Mouse (Mus musculus): ENCODE data around the gene Sytl1.

Gene Sytl1

GRCm38 (mm10) chr4:133263756-133264155 lies 843 bp upstream of the Sytl1 start:
- Histone ChIP-seq H3K4me3 (replicated peaks; ENCODE audit: low read length) (no peak overlapping the region), H3K9me3 (ENCODE audit: low read length) (no peaks in the 10 kb centered on the region), H3K36me3 (ENCODE audit: insufficient read depth, low read length) (peaks cover 42% of the 10 kb centered on the region), H3K27me3 (ENCODE audit: insufficient read depth, low read length) (peaks cover 7% of the 10 kb centered on the region), H3K4me1 (replicated peaks; ENCODE audit: low read depth, low read length) (peaks cover 42% of the 10 kb centered on the region)
- TF ChIP-seq POU5F1 (IDR thresholded peaks at IDR 0.05; ENCODE audit: borderline replicate concordance, low read length) (no peak), CTCF (conservative IDR thresholded peaks at IDR 0.05; ENCODE audit: low read length) (no peak), NANOG (IDR thresholded peaks at IDR 0.05; ENCODE audit: borderline replicate concordance, low read length) (no peak)

DNA sequence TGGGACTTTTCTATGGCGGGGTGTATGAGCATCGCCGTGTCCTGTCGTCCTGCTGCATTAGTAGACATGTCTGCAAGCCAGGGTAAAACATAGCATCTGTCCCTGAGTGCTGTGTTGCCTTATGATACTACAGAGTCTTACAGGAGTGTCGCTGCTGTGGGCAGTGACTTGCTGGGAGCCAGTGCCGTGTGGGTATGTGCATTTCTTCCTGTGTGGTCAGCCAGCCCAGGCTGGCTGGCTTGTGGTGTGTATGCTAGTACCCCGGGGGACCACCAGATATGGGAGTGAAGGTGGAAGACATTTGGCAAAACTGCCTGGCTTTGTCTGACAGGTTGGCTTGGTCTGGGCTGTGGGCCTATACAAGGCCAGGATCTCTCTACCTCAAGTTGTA lies 543 bp downstream of the Sytl1 start:
- TF ChIP-seq NANOG (IDR thresholded peaks at IDR 0.05; ENCODE audit: borderline replicate concordance, low read length) (no peak), POU5F1 (IDR thresholded peaks at IDR 0.05; ENCODE audit: borderline replicate concordance, low read length) (no peak), CTCF (conservative IDR thresholded peaks at IDR 0.05; ENCODE audit: low read length) (no peak)

DNA sequence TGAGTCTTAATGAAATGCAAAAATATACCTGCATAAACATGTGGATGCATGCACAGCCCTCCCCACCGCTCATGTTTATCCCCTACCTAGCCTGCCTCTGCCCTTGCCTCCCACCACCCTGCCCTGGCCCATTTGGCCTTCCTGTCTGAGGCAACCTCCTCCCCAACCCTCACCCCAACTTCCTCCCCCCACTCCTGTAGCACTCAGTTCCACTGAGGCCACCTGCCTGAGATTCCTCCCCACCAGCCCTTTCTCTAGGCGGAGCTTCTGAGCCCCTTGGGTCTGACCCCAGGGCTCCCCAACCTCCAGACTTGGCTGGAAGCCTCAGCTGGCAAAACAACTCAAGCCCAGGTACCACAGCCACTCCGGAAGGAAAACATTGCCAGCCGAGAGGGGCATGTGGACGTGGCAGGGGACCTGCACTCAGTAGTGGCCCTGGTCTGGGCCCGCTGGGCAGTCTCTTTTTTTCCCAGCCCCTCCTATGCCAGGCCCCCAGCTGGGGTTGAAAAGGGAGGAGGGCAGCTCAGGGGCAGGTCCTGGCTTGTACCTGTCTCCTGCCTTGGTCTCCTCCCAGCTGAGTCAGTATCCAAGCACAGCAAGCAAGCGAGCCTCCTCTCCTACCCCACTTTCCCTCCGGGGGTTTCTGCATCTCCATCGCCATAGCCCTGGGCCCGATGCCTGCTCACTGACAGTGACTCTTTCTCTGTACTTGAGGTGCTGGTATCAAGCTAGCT lies 1.1 kb downstream of the Sytl1 start:
- no peaks in the 10 kb centered on the region for H3K9me3 ChIP-seq (ENCODE audit: low read length)
- H3K36me3 ChIP-seq (ENCODE audit: insufficient read depth, low read length), result peaks cover 22% of the 10 kb centered on the region
- peak overlapping the region; percentile 57 for H3K4me3 ChIP-seq (replicated peaks; ENCODE audit: low read length)
- peaks cover 14% of the 10 kb centered on the region for H3K27me3 ChIP-seq (ENCODE audit: insufficient read depth, low read length)
- TF ChIP-seq POU5F1 (IDR thresholded peaks at IDR 0.05; ENCODE audit: borderline replicate concordance, low read length), result no peak
- no peak for TF ChIP-seq NANOG (IDR thresholded peaks at IDR 0.05; ENCODE audit: borderline replicate concordance, low read length)
- no peak for TF ChIP-seq CTCF (conservative IDR thresholded peaks at IDR 0.05; ENCODE audit: low read length)
- H3K4me1 ChIP-seq (replicated peaks; ENCODE audit: low read depth, low read length), result peaks cover 60% of the 10 kb centered on the region

More for the DNA sequence above, 543 bp downstream of the Sytl1 start:
- Histone ChIP-seq H3K4me3 (replicated peaks; ENCODE audit: low read length) (peak overlapping the region; percentile 57), H3K4me1 (replicated peaks; ENCODE audit: low read depth, low read length) (peaks cover 55% of the 10 kb centered on the region), H3K9me3 (ENCODE audit: low read length) (no peaks in the 10 kb centered on the region), H3K36me3 (ENCODE audit: insufficient read depth, low read length) (peaks cover 28% of the 10 kb centered on the region), H3K27me3 (ENCODE audit: insufficient read depth, low read length) (peaks cover 14% of the 10 kb centered on the region)

GRCm38 (mm10) chr4:133257798-133258408 lies 5.0 kb downstream of the Sytl1 start:
- H3K36me3 ChIP-seq (ENCODE audit: insufficient read depth, low read length), result 0 out of 2 replicates have a peak, but pooled peaks cover 3% of the 10 kb centered on the region
- TF ChIP-seq NANOG (IDR thresholded peaks at IDR 0.05; ENCODE audit: borderline replicate concordance, low read length) (no peak), POU5F1 (IDR thresholded peaks at IDR 0.05; ENCODE audit: borderline replicate concordance, low read length) (no peak), CTCF (conservative IDR thresholded peaks at IDR 0.05; ENCODE audit: low read length) (no peak)
- H3K9me3 ChIP-seq (ENCODE audit: low read length), result no peaks in the 10 kb centered on the region
- H3K4me3 ChIP-seq (replicated peaks; ENCODE audit: low read length), result peak overlapping the region; percentile 69
- H3K4me1 ChIP-seq (replicated peaks; ENCODE audit: low read depth, low read length), result peaks cover 53% of the 10 kb centered on the region
- H3K27me3 ChIP-seq (ENCODE audit: insufficient read depth, low read length), result peaks cover 50% of the 10 kb centered on the region

GRCm38 (mm10) chr4:133257230-133257629 lies 5.7 kb downstream of the Sytl1 start:
- peaks cover 47% of the 10 kb centered on the region for H3K4me1 ChIP-seq (replicated peaks; ENCODE audit: low read depth, low read length)
- H3K36me3 ChIP-seq (ENCODE audit: insufficient read depth, low read length), result 0 out of 2 replicates have a peak, but pooled peaks cover 3% of the 10 kb centered on the region
- TF ChIP-seq NANOG (IDR thresholded peaks at IDR 0.05; ENCODE audit: borderline replicate concordance, low read length), result no peak
- no peak for TF ChIP-seq CTCF (conservative IDR thresholded peaks at IDR 0.05; ENCODE audit: low read length)
- no peak for TF ChIP-seq POU5F1 (IDR thresholded peaks at IDR 0.05; ENCODE audit: borderline replicate concordance, low read length)
- H3K9me3 ChIP-seq (ENCODE audit: low read length), result no peaks in the 10 kb centered on the region
- H3K27me3 ChIP-seq (ENCODE audit: insufficient read depth, low read length), result peaks cover 57% of the 10 kb centered on the region
- H3K4me3 ChIP-seq (replicated peaks; ENCODE audit: low read length), result peak overlapping the region; percentile 69

- Histone ChIP-seq H3K27me3 (ENCODE audit: insufficient read depth, low read length) (peaks cover 61% of the 10 kb centered on the region), H3K4me1 (replicated peaks; ENCODE audit: low read depth, low read length) (peaks cover 45% of the 10 kb centered on the region), H3K36me3 (ENCODE audit: insufficient read depth, low read length) (0 out of 2 replicates have a peak, but pooled peaks cover 3% of the 10 kb centered on the region), H3K9me3 (ENCODE audit: low read length) (no peaks in the 10 kb centered on the region), H3K4me3 (replicated peaks; ENCODE audit: low read length) (peak overlapping the region; percentile 69)
- no peak for TF ChIP-seq POU5F1 (IDR thresholded peaks at IDR 0.05; ENCODE audit: borderline replicate concordance, low read length)
- TF ChIP-seq CTCF (conservative IDR thresholded peaks at IDR 0.05; ENCODE audit: low read length), result no peak
- no peak for TF ChIP-seq NANOG (IDR thresholded peaks at IDR 0.05; ENCODE audit: borderline replicate concordance, low read length)
Observed at GRCm38 (mm10) chr4:133256820-133257219, 6.1 kb downstream of the Sytl1 start.

GRCm38 (mm10) chr4:133255392-133255791 lies 7.5 kb downstream of the Sytl1 start:
- Histone ChIP-seq H3K36me3 (ENCODE audit: insufficient read depth, low read length) (0 out of 2 replicates have a peak, but pooled peaks cover 3% of the 10 kb centered on the region), H3K4me3 (replicated peaks; ENCODE audit: low read length) (no peak overlapping the region), H3K27me3 (ENCODE audit: insufficient read depth, low read length) (peaks cover 74% of the 10 kb centered on the region), H3K9me3 (ENCODE audit: low read length) (no peaks in the 10 kb centered on the region), H3K4me1 (replicated peaks; ENCODE audit: low read depth, low read length) (peaks cover 45% of the 10 kb centered on the region)
- TF ChIP-seq CTCF (conservative IDR thresholded peaks at IDR 0.05; ENCODE audit: low read length) (no peak), POU5F1 (IDR thresholded peaks at IDR 0.05; ENCODE audit: borderline replicate concordance, low read length) (no peak), NANOG (IDR thresholded peaks at IDR 0.05; ENCODE audit: borderline replicate concordance, low read length) (no peak)

GRCm38 (mm10) chr4:133253412-133253811 lies 9.5 kb downstream of the Sytl1 start:
- Histone ChIP-seq H3K9me3 (ENCODE audit: low read length) (no peaks in the 10 kb centered on the region), H3K27me3 (ENCODE audit: insufficient read depth, low read length) (peaks cover 81% of the 10 kb centered on the region), H3K4me1 (replicated peaks; ENCODE audit: low read depth, low read length) (peaks cover 48% of the 10 kb centered on the region), H3K36me3 (ENCODE audit: insufficient read depth, low read length) (0 out of 2 replicates have a peak, but pooled peaks cover 3% of the 10 kb centered on the region), H3K4me3 (replicated peaks; ENCODE audit: low read length) (no peak overlapping the region)
- TF ChIP-seq NANOG (IDR thresholded peaks at IDR 0.05; ENCODE audit: borderline replicate concordance, low read length) (no peak), POU5F1 (IDR thresholded peaks at IDR 0.05; ENCODE audit: borderline replicate concordance, low read length) (no peak)
